Mouse (Mus musculus) ES-E14 (cell line): ENCODE data around the gene Vim. TPM values are rescaled to one million over a fixed set of nuclear protein-coding genes. Genes with fewer than 3 reads are reported as not detected.
"Not testable (repeated sequence)": the region's sequence is repeated elsewhere in the genome, so short reads cannot be mapped to it uniquely, and the experiment has no call there.

Source experiments
- DNase-seq: peaks from one replicate; pipeline ENCODE4 v3.0.0-alpha.2; 2013; ENCODE audit warnings: low read depth, low spot score
- H3K27ac ChIP-seq: 2 replicates; pipeline ENCODE4 v1.5.1; 2012; ENCODE audit warnings: low read depth, mild to moderate bottlenecking, low read length, moderate library complexity, mixed read lengths; ENCODE audit not compliant: poor library complexity, insufficient read depth, severe bottlenecking
- H3K36me3 ChIP-seq: 2 replicates; pipeline ENCODE4 v1.6.1; 2012; ENCODE audit warnings: mild to moderate bottlenecking, low read length, moderate library complexity, mixed read lengths; ENCODE audit not compliant: control insufficient read depth, poor library complexity, insufficient read depth, severe bottlenecking
- H3K4me1 ChIP-seq, 2 experiments: fragments of 150-350 bp in 1 of 2; sonication (generic) in 1 of 2; 2 replicates each; pipeline ENCODE4 v1.6.1; 2012; ENCODE audit warnings: low read length in 2 of 2, mild to moderate bottlenecking in 1 of 2, mixed read lengths in 1 of 2; ENCODE audit not compliant: control insufficient read depth in 2 of 2, insufficient read depth in 2 of 2, poor library complexity in 1 of 2
- H3K4me3 ChIP-seq, 2 experiments: fragments of 150-350 bp in 1 of 2; sonication (generic) in 1 of 2; 2 replicates each; pipeline ENCODE4 v1.5.1; 2012; ENCODE audit warnings: low read length in 2 of 2, low read depth in 1 of 2, mild to moderate bottlenecking in 1 of 2, mixed read lengths in 1 of 2; ENCODE audit not compliant: insufficient read depth in 1 of 2, poor library complexity in 1 of 2, severe bottlenecking in 1 of 2
- H3K9ac ChIP-seq: 2 replicates; pipeline ENCODE4 v1.6.1; 2012; ENCODE audit warnings: low read depth, mild to moderate bottlenecking, low read length, mixed read lengths; ENCODE audit not compliant: poor library complexity, insufficient read depth, severe bottlenecking
- H3K9me3 ChIP-seq: fragments of 150-350 bp; sonication (generic); 2 replicates; pipeline ENCODE4 v1.6.1; 2012; ENCODE audit warnings: low read depth, mild to moderate bottlenecking, low read length; ENCODE audit not compliant: control insufficient read depth, insufficient read depth
- CHD2 ChIP-seq: IDR thresholded peaks from 2 replicates; pipeline ENCODE4 v1.6.1; 2014; ENCODE audit warnings: mild to moderate bottlenecking, low read depth, low read length, inconsistent platforms
- HCFC1 ChIP-seq: IDR thresholded peaks from 2 replicates; pipeline ENCODE4 v1.6.1; 2012; ENCODE audit warnings: low read length, inconsistent platforms, borderline replicate concordance; ENCODE audit not compliant: insufficient read depth
- MAFK ChIP-seq: IDR thresholded peaks from 2 replicates; pipeline ENCODE4 v1.6.1; 2014; ENCODE audit warnings: mild to moderate bottlenecking, low read depth, low read length, inconsistent platforms; ENCODE audit not compliant: insufficient read depth
- ZC3H11A ChIP-seq: IDR thresholded peaks from 2 replicates; pipeline ENCODE4 v1.6.1; 2012; ENCODE audit warnings: low read depth, mild to moderate bottlenecking, inconsistent platforms, low read length, borderline replicate concordance
- ZNF384 ChIP-seq: IDR thresholded peaks from 2 replicates; pipeline ENCODE4 v1.6.1; 2012; ENCODE audit warnings: low read depth, low read length, inconsistent platforms
- in situ Hi-C, 2 experiments: fragments of 600-800 bp; cut with MboI; formaldehyde crosslinking; loops; one replicate each; pipeline ENCODE4 v1.15.1; 2025; ENCODE audit warnings: low sequenced_read_pairs in 2 of 2, inconsistent platforms in 1 of 2; ENCODE audit not compliant: unreplicated experiment in 2 of 2
- total RNA-seq: library from RNA; depleted of rRNA; stranded (reverse); fragments of 300-350 nt; gene quantifications from 2 replicates; pipeline ENCODE4 v1.2.3, GENCODE M21; 2012; rRNA removed

The Vim gene
- total RNA-seq, 1 experiment = 1,315 TPM

DNA sequence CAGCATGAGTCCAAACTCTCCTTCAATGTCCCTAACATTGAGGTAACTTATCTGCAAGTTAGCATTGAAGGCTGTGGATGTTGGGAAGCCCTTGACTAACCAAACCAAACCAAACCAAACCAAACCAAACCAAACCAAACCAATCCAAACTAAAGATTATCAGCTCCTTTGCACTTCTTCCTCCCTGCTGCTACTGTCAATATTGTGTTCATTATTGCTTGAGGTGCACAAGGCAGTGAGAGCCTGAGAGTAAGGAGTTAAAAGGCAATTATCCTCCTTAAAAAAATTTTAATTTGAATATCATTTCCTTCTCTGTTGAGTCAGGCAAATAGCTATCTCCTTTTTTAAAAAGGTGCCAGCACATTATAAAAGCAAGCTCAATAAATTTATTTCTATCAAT lies 29.4 kb downstream of the Vim start:
- Histone ChIP-seq H3K4me3 (no peak overlapping the region), H3K9me3 (no peaks in the 10 kb centered on the region), H3K27ac (no peak overlapping the region), H3K36me3 (no peaks in the 10 kb centered on the region), H3K9ac (no peak overlapping the region), H3K4me1 (no peaks in the 10 kb centered on the region)
- TF ChIP-seq ZNF384 = no peak
- no peak for TF ChIP-seq CHD2
- TF ChIP-seq MAFK = no peak
- TF ChIP-seq ZC3H11A = no peak
- TF ChIP-seq HCFC1 = no peak
- in situ Hi-C loops = no loop called here
- DNase-seq = no peak

DNA sequence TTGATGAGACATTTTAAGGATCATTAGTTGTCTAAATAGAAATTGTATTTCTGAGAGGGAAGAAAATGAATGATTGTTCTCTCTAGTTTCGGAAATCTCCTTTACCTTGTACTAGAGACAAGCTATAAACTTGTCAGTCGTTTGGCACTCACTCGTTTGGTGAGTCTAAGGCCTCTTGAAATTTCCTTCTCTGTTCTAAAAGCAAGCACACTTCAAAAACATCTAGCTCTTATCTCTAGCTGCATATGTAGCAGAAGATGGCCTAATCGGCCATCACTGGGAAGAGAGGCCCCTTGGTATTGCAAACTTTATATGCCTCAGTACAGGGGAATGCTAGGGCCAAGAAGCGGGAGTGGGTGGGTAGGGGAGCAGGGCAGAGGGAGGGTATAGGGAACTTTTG lies 29.9 kb downstream of the Vim start:
- in situ Hi-C loops, H3K4me1 ChIP-seq, H3K9me3 ChIP-seq: not testable (repeated sequence)

GRCm38 (mm10) chr2:13630136-13630832 lies 56.6 kb downstream of the Vim start:
- Histone ChIP-seq H3K4me3 (no peak overlapping the region), H3K36me3 (no peaks in the 10 kb centered on the region), H3K4me1 (no peaks in the 10 kb centered on the region), H3K9ac (no peak overlapping the region), H3K9me3 (no peaks in the 10 kb centered on the region), H3K27ac (no peak overlapping the region)
- DNase-seq = no peak
- no peak for TF ChIP-seq CHD2
- TF ChIP-seq ZNF384 = no peak
- in situ Hi-C loops = no loop called here

More for the DNA sequence above, 29.9 kb downstream of the Vim start:
- not testable (repeated sequence) for H3K27ac ChIP-seq, DNase-seq, H3K9ac ChIP-seq, H3K4me3 ChIP-seq, H3K36me3 ChIP-seq

Other genes with a start within 250 kb of the Vim start
- gene Cubn, start 82.1 kb upstream of the Vim start, total RNA-seq = 2.1 and 18.2 TPM in 2 replicates
- gene Trdmt1, start 29.3 kb upstream of the Vim start, total RNA-seq = 5.3 and 7.4 TPM in 2 replicates
- gene St8sia6, start 220.1 kb downstream of the Vim start, total RNA-seq = 1.1 and 2.1 TPM in 2 replicates